Mouse (Mus musculus) cerebellum, adult 11-12 months (tissue): Measurements from ENCODE around the gene Amy2a2.
"Not testable (repeated sequence)": the region's sequence is repeated elsewhere in the genome, so short reads cannot be mapped to it uniquely, and the experiment has no call there.

Source experiments
- DNase-seq: peaks from one replicate; pipeline ENCODE4 v3.0.0; 2022

Amy2a2 gene

DNA sequence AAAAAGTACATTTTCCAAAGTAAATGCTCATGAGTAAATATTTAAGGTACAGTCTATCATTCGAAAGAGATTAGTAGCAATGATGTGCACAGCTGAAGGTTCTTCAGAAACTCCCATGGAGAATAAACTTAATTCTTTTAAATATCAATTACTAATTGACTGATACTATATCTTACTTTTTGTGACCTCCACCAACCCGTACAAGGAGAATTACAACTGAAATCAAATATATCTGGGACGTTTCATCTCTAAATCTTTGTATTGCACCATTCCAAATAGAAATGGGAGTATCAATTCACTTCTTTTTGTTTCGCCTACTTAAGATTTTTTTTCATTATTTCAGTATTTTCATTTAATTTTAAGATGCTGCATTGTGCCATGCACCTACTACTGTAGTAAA is at the start of gene Amy2a2:
TSS of gene Amy2a2 (minus strand) at position 101 of the 400 bp plus-strand sequence.
- DNase-seq, result not testable (repeated sequence)

DNA sequence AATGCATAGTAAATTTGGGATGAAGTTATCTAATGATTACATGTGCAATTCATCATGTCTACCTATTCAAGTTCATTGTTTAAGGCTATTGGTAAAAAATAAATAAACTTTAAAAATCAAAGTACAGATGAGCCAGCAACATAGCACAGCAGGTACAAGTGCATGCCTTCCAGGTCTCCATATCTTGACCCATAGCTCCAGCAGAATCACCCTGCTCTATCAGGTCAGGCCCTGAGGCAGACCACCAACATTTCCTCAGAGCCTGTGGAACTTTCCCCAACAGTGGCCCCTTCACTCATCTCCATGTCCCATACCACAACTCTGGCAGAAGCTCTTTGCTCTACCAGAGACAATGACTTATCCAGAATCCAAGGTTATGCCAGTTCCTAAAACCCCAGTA is 11.0 kb downstream of the Amy2a2 start:
- DNase-seq, result not testable (repeated sequence)

DNA sequence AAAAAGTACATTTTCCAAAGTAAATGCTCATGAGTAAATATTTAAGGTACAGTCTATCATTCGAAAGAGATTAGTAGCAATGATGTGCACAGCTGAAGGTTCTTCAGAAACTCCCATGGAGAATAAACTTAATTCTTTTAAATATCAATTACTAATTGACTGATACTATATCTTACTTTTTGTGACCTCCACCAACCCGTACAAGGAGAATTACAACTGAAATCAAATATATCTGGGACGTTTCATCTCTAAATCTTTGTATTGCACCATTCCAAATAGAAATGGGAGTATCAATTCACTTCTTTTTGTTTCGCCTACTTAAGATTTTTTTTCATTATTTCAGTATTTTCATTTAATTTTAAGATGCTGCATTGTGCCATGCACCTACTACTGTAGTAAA is 32.5 kb downstream of the Amy2a2 start, which contains the start of gene Amy2a3:
TSS of gene Amy2a3 (minus strand) at position 101 of the 400 bp plus-strand sequence.
- not testable (repeated sequence) for DNase-seq

DNA sequence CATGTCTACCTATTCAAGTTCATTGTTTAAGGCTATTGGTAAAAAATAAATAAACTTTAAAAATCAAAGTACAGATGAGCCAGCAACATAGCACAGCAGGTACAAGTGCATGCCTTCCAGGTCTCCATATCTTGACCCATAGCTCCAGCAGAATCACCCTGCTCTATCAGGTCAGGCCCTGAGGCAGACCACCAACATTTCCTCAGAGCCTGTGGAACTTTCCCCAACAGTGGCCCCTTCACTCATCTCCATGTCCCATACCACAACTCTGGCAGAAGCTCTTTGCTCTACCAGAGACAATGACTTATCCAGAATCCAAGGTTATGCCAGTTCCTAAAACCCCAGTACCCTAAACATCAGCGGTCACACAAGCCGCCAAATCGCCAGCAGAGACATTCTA is 43.5 kb downstream of the Amy2a2 start:
- not testable (repeated sequence) for DNase-seq
